Mouse (Mus musculus) gastrocnemius, postnatal 10 days (tissue): ENCODE results near the gene Hoxa1. TPM values are rescaled to one million over a fixed set of nuclear protein-coding genes. Genes with fewer than 3 reads are reported as not detected.

Experiments
- total RNA-seq, 2 experiments: library from RNA; stranded (reverse); gene quantifications; 2 replicates each; pipeline ENCODE4 v1.2.3; 2021

Gene Hoxa1
- total RNA-seq, 2 experiments from 2014 or later: 0.18 TPM; not detected in 1

Other genes with a start within 250 kb of the Hoxa1 start
- gene Skap2, start 145.8 kb downstream of the Hoxa1 start, total RNA-seq: 1 to 10 TPM; 6.1 to 9.1 TPM
- gene Hoxa2, start 6.5 kb upstream of the Hoxa1 start, total RNA-seq: 1 to 10 TPM in 1 of 2 experiments, under 1 TPM in 1; 0.87 to 1.4 TPM
- gene 5730596B20Rik, start 19.2 kb upstream of the Hoxa1 start, total RNA-seq: under 1 TPM; 0.12 to 0.25 TPM
- 1 to 10 TPM; 7.5 to 8.5 TPM for gene Hoxa4, start 33.4 kb upstream of the Hoxa1 start, total RNA-seq
- 1 to 10 TPM; 2.6 to 3.7 TPM for gene Hoxa5, start 46.3 kb upstream of the Hoxa1 start, total RNA-seq
- 1 to 10 TPM; 1.6 to 2.2 TPM for gene Hoxa6, start 50.4 kb upstream of the Hoxa1 start, total RNA-seq
- gene Hoxa3, start 55.0 kb upstream of the Hoxa1 start, total RNA-seq: 1 to 10 TPM; 2.0 to 5.0 TPM
- gene Gm28308, start 55.0 kb upstream of the Hoxa1 start, total RNA-seq: not detected
- 1 to 10 TPM; 9.4 to 9.7 TPM for gene Hoxa7, start 63.5 kb upstream of the Hoxa1 start, total RNA-seq
- gene Hoxa9, start 72.8 kb upstream of the Hoxa1 start, total RNA-seq: 10 to 100 TPM in 1 of 2 experiments, 1 to 10 TPM in 1; 7.8 to 11.2 TPM
- gene Hoxa10, start 82.5 kb upstream of the Hoxa1 start, total RNA-seq: 10 to 100 TPM; 30.2 to 30.8 TPM
- 1 to 10 TPM; 4.4 to 5.6 TPM for gene Hoxa11, start 87.5 kb upstream of the Hoxa1 start, total RNA-seq
- 1 to 10 TPM; 1.3 to 1.6 TPM for gene Hoxa13, start 102.6 kb upstream of the Hoxa1 start, total RNA-seq
- not detected for gene Evx1, start 155.2 kb upstream of the Hoxa1 start, total RNA-seq